Mouse (Mus musculus): ENCODE results near the gene Gm10135.
"Not testable (repeated sequence)": the region's sequence is repeated elsewhere in the genome, so short reads cannot be mapped to it uniquely, and the experiment has no call there.

The Gm10135 gene

DNA sequence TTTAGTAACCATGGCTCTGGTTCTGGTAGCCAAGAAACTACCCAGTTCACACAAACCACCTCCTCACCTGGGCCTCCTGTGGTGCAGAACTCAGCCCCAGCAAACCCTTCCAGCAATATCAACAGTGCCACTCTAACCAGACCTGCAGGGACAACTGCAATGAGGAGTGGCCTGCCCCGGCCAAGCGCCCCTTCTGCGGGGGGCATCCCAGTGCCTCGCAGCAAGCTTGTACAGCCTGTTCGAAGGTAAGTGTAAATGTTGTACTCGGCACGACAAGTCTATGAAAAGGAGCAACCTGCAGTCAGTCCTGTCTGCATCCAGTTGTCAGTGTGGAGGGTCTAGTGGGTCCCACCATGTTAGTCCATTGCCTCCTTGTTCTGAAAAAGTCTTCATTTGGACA is at the start of gene Gm10135:
TSS of gene Gm10135 (minus strand) at position 101 of the 400 bp plus-strand sequence.
- DNase-seq (ENCODE audit: low read depth in 1 of 2, low spot score in 2 of 2) = no peak

DNA sequence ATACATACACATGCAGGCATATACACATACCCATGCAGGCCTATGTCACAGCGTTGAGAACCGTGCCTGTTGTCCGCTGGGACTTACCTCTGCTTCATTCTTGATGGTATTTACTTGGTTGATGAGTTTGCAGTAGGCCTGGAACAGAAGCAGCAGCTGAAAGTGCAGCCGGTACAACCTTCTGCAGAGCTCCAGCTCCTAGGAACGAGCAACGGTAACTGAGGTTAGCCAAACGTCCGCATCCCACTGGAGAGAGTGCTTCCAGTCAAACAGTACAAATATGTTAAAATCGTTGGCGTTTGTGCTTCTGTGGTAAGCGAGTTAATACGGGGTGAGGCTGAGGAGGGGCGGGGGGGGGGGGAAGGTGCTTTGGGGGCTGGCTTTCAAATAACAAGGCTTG is 49.3 kb upstream of the Gm10135 start:
- no peak for DNase-seq (ENCODE audit: low read depth in 1 of 2, low spot score in 2 of 2)

DNA sequence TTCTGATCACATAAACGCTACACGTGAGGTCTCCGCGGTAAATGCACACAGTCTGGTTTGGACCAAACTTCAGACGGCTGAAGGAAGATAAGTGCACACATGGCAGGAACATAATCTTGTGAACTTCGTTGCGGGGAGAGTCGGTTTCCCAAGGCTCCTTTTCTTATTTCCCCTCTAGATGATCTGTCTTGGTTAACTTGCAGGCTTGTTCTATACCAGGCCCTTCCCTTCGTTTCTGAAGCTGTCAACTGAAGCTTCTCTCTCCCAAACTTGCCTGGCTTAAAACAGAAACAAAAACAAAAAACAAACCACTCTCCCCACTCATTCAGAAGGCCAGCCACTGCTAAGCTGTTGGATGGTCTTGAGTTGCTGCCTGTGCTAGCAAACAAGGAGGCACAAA is 40.2 kb upstream of the Gm10135 start:
- DNase-seq (ENCODE audit: low read depth in 1 of 2, low spot score in 2 of 2) = no peak

DNA sequence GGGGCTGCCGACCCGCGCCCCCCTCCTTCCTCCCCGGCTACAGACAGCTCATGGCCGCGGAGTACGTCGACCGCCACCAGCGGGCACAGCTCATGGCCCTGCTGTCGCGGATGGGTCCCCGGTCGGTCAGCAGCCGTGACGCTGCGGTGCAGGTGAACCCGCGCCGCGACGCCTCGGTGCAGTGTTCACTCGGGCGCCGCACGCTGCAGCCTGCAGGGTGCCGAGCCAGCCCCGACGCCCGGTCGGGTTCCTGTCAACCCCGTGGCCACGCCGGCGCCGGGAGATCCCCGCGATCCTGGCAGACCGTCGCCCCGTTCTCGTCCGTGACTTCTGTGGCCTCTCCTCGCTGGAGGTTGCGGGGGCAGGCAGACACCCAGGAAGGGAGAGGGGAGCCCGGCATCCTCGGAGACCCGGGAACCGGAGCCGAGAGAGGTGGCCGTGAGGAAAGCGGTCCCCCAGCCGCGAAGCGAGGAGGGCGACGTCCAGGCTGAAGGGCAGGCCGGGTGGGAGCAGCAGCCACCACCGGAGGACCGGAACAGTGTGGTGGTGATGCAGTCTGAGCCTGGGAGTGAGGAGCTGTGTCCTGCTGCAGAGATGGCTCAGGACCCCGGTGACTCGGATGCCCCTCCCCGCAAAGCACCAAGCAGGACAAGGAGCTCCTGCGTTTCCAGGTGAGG is 39.2 kb upstream of the Gm10135 start:
- not testable (repeated sequence) for DNase-seq (ENCODE audit: low read depth in 1 of 2, low spot score in 2 of 2)

DNA sequence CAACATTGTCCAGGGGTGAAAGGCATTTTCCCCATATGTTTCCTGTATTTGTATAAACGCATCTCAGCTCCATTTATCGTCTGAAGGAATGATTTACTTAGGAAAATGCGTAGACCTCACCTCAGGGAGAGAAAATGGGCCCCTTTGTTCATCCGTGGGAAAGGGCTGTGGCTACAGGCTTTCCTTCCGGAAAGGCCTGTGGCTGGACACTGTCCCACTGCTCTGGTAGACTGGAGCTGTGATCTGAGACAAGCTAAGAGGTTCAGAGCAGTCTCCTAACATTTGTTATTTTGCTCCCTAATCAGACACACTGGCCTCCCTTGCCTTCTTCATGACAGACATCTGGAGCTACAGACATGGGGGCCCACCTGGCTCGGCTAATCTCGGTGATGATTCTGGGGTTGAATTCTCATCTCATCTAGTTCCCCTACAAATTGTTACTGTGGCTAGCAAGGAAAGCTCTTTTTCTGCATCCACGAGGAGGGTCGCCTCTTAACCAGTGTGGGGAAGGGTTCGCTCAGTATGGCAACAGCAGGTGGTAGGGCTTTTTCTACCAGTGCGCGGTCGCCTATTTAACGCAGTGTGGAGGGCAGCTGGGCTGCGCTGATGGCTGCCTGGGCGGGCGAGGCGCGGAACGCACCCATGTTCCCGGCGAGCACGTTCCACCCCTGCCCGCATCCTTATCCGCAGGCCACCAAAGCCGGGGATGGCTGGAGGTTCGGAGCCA is 38.5 kb upstream of the Gm10135 start:
- DNase-seq (ENCODE audit: low read depth in 1 of 2, low spot score in 2 of 2) = not testable (repeated sequence)

DNA sequence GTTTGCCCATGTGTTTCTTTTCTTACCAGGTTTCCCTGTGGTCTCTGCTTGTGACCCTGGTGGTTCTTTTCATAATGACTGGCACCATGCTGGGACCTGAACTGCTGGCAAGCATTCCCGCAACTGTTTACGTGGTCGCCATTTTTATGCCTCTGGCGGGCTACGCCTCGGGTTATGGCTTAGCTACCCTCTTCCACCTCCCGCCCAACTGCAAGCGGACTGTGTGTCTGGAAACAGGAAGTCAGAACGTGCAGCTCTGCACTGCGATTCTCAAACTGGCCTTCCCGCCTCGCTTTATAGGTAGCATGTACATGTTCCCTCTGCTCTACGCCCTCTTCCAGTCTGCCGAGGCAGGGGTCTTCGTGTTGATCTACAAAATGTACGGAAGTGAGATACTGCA is 37.3 kb upstream of the Gm10135 start:
- not testable (repeated sequence) for DNase-seq (ENCODE audit: low read depth in 1 of 2, low spot score in 2 of 2)

DNA sequence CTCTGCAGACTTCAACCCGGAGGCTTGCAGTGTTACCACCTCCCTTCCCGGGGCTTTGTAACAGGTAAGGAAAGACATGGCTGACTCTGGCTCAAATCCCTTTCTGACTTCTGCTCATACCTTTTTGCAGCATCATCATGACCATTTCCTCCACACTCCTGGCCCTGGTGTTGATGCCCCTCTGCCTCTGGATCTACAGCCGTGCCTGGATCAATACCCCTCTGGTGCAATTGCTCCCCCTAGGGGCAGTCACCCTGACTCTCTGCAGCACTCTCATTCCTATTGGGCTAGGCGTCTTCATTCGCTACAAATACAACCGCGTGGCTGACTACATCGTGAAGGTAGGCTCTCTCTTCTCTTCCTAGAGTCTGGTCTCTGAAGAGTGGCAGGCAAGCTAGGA is 33.7 kb upstream of the Gm10135 start:
- DNase-seq (ENCODE audit: low read depth in 1 of 2, low spot score in 2 of 2) = not testable (repeated sequence)

DNA sequence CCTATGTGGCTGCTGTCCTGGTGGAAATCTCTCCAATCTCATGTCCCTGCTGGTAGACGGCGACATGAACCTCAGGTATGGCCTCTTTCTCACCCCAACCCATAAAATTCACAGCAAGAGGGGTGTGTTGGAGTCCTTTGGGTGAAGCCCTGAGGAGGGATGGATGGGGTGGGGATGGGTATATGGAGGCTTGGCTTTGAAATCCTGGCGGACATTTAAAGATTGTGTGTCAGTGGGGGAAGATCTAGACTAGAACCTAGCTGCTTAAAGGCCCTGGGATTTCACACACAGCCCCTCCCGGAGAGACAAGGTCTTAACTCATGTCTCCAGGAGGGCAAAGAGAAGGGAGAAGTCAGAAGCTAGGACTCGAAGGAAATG is 33.1 kb upstream of the Gm10135 start:
- no peak for DNase-seq (ENCODE audit: low read depth in 1 of 2, low spot score in 2 of 2)

DNA sequence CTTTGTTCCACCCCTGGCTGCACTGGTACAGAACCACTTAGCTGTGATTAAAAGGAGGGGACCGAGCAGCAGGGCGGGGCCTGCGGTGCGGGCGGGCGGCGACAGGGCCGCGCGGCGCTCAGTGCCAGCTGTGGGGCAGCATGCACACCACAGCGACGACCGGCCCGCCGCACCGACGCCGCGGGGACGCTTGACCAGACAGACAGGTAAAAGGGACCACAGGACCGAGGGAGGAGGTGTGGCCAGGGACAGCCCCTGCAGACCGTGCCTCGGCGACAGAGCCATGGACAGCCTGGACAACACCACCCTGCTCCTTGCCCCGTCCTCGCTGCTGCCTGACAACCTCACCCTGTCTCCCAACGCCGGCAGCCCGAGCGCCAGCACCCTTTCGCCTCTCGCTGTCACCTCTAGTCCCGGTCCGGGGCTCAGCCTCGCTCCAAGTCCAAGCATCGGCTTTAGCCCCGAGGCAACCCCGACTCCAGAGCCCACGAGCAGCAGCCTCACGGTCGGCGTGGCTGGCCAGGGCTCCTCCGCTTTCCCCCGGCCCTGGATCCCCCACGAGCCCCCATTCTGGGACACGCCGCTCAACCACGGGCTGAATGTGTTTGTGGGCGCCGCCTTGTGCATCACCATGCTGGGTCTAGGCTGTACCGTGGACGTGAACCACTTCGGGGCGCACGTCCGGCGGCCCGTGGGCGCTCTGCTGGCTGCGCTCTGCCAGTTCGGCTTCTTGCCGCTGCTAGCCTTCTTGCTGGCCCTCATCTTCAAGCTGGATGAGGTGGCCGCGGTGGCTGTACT is 32.5 kb upstream of the Gm10135 start, which contains the start of gene Slc10a4:
TSS of gene Slc10a4 (plus strand) at position 100 of the 798 bp plus-strand sequence.
- DNase-seq (ENCODE audit: low read depth in 1 of 2, low spot score in 2 of 2) = no peak

DNA sequence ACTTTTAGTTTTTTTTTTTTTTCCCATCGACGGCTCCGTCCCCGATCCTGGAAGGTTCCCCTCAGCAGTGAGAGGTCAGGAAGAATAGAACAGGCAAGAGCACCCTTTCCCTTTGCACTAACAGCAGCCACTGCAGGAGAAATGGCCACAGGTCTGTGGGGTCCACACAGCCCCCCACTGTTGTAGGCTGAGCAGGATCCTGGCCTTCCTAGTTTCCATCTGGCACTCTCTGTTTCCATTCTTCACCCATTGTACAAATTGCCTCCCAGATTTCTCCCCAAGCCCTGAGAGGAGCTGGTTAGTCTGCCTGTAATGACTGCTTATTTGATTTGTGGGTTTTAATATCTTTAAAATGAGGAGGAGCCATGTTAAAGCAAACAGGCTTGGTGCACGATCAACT is 29.5 kb upstream of the Gm10135 start:
- DNase-seq (ENCODE audit: low read depth in 1 of 2, low spot score in 2 of 2) = no peak

DNA sequence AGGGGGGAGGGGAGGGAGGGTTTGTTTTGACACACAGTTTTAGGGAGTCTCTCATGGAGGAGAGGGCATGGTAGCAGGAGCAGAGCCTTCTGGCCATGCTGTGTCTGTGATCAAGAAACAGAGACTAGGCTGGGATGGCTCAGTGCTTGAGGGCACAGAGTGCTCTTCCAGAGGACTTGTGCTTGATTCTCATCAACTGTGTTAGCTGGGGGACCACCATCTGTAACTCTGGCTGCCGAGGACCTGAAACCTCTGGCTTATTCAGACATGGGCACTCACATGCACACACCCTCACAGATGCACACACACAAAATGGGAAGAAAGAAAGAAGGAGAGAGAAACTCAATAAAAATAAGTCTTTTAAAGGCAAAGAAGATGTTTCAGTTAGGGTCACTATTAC is 24.0 kb upstream of the Gm10135 start:
- not testable (repeated sequence) for DNase-seq (ENCODE audit: low read depth in 1 of 2, low spot score in 2 of 2)

DNA sequence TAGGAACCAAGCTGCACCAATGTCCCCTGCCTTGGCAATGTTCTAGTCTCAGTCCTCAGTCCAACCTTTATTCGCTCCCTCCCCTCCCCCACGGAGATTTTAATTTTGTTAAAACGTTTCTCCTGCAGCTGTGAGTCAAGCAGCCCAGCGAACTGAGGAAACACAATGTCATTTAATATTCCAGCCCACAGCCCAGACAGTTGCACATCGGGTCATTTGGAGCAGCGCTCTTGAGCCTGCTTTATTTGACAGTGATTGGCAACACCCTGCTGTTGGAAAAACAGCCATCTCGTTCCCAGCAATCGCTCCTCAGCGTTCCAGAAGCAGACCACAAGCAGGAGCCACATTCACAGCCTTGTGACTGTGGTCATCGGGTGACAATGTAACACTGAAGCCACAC is 20.9 kb upstream of the Gm10135 start:
- DNase-seq (ENCODE audit: low read depth in 1 of 2, low spot score in 2 of 2) = no peak

DNA sequence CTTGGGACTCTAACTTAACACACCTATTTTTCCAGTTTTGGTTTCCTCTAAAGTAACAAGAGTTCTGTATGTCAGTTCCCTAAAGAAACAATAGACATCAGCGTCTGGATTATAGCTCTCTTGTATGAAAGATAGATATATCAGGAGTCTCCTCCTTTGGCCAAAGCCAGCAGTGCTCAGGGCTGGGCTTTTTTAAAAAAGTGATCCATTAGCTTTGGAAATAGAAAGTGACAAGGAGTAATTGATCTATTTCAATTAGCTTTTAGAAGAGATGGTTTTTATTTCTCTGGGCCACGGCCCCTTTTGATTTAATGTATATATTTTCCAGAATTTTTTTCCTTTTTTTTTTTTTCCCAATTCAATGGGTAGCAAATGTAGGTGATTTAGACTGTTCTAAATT is 20.4 kb upstream of the Gm10135 start:
- no peak for DNase-seq (ENCODE audit: low read depth in 1 of 2, low spot score in 2 of 2)

DNA sequence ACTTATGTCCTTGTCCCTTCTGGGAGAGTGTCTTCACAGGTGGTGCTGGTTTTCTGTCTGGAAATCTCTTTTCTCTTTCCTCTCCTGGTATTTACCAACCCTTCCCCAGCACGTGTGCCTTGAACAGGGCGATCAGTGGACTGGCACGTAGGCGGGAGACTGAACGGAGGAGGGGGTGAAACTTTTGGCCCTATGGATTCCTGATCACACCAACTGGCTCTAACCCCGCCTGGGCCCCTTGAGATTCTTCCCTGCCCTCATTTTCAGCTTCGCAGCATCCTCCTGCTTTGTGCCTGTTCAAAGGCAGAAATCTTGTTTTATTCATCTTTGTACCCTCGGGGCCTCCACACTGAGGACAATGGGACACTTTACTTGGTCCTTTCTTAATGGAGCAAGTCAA is 19.9 kb upstream of the Gm10135 start:
- no peak for DNase-seq (ENCODE audit: low read depth in 1 of 2, low spot score in 2 of 2)

DNA sequence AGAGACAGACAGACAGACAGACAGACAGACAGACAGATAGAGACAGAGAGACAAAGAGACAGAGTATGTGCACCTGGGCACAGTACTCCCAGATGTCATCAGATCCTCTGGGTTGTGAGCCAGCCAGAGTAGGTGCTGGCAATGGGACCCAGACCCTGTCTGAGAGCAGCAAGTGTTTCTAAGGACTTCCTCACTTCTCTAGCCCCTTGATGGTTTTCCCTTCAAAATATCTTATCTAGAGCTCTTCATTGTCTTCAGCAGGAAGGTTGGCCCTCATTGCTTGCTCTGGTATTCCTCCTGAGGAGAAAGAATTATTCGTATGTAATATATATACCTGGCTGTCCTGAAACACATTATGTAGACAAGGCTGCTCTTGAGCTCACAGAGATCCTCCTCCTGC is 18.0 kb upstream of the Gm10135 start:
- DNase-seq (ENCODE audit: low read depth in 1 of 2, low spot score in 2 of 2) = no peak

DNA sequence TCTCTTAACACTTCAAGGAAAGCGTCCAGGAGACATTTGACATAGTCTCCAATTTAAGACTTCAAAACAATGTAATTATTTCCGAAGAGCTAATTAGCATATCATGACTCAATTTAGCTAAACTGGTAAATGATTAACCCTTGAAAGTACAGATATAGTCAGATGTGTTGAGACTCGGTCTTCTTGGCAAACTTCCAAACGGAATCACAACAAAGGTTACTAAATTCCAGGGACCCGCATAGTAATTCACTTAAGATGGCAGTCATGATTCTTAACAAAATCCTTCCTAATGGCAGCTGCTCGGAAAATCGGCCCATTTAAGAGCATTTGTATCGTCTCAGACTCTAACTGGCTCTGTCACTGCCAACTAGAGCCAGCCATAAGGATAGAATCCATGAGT is 15.3 kb upstream of the Gm10135 start:
- no peak for DNase-seq (ENCODE audit: low read depth in 1 of 2, low spot score in 2 of 2)

DNA sequence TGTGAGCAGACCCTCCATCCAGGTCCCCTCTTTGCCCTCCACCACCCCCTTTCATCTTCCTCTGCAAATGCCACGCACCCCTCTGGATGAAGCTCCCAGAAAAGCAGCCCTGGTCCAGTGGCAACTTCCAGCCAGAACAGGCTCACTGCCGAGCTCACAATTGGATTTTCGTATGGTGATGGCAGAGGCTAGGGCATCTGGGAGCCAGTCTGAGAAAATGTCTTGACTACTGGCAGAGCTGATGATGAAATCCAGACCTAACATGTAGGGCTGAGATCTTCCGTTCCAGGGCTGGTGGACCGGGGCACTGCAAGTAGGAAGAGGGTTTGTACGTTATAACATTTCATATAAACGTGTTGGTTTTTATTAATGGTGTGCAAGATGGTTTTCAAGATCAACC is 13.3 kb upstream of the Gm10135 start:
- no peak for DNase-seq (ENCODE audit: low read depth in 1 of 2, low spot score in 2 of 2)

DNA sequence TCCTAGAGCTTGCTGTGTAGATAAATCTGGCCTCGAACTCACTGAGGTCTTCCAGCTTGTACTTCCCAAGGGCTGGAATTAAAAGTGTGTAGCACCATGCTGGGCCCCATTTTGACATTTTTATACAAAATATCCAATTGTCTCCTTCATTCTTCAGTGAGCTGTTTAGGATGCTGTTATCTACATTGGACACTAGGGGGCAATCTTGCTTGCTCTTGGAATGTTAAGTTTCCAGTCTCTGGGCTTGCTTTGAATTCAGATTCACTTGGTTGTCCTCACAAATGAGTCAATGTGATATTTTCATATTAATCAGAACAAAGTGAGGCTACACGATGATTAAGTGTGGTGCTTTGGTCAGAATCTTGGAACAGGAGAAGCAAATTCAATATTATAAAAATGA is 9.6 kb upstream of the Gm10135 start:
- DNase-seq (ENCODE audit: low read depth in 1 of 2, low spot score in 2 of 2) = no peak

DNA sequence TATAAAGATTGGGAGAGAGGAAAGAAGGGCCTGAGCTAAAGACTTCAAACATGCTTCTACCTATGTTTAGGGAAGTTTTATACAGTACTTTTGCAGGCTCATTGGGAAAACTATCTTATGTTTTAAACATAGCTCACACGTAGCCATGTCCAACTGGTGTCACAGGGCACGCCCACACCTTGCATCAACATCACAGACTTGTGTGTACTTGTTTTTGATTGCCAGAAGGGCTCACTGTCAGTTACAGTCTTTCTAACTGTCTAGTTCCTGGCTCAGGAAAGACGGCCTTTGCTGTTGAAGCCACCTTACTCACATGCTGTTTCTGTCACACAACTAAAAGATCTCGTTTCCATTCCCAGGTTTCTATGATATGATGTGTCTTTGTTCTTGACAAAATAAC is 2.0 kb upstream of the Gm10135 start:
- DNase-seq (ENCODE audit: low read depth in 1 of 2, low spot score in 2 of 2) = no peak

DNA sequence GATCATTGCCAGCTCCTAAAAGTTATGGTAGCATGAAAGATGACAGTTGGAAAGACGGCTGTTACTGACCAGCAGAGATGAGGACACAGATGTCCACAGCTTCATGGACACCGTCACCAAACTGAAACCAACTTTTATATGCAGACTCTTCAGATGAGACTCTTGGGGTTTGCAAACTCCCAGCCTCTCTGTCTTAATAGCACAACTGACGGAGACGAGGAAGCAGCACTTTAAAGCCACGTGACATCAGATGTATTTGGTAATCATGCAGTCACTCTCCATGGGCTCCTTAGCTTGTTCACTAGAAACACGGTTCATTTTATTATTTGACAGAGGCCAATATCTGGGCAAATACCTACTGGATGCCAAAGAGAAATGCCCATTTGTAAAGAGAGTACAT is 1.5 kb upstream of the Gm10135 start:
- DNase-seq (ENCODE audit: low read depth in 1 of 2, low spot score in 2 of 2) = no peak

DNA sequence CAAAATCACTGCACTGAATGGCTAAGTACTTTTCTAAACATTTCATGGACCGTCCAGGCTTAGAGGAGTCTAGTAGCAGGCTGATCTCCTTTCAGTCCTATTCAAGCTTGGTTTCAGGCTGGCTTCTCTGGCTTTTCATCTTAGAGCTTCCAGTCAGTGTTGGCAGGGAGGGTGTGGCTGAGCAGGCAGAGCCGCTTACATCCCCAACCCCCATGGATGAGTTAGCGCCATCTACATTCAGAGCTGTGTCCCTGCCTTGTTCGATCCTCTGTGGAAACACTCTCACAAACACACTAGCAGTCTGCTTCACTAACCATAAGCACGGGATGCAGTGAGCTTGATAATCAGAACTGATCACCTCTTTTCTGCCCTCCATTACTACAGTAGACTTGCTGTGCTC is 1.6 kb downstream of the Gm10135 start:
- DNase-seq (ENCODE audit: low read depth in 1 of 2, low spot score in 2 of 2) = no peak

DNA sequence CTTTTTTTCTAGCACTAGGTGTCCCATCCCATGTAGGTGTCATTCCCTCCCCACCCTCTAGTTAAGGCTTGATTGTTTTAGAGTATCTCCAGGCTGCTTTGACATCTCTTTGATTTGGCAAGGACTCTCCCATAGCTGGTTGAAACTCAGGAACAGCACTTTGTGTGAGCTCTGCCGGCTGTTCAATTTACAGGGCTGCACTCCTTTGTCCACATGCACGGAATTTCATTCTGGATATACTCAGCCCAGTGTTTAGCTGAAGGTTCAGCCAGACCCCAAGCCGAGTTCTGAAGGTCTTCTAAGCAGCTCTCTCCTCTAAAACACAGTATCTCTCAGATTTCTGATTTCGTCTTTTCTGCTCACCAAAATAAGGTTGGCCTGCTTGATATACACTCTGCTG is 2.1 kb downstream of the Gm10135 start:
- DNase-seq (ENCODE audit: low read depth in 1 of 2, low spot score in 2 of 2) = no peak
